Mouse (Mus musculus) liver, embryonic 14.5 days (tissue): ENCODE measurements at regions not wholly inside any gene's neighbourhood (a gene's known extent, or its start where the extent isn't known, plus 50 kb on each side); places are given as distances from the start of the nearest gene placed in this dataset.

Experiments used
- CTCF ChIP-seq: IDR thresholded peaks from 2 replicates; pipeline ENCODE4 v1.5.1; 2016; ENCODE audit warnings: antibody characterized with exemption, low read depth, control low read depth
- EP300 ChIP-seq: IDR thresholded peaks from 2 replicates; pipeline ENCODE4 v1.6.1; 2016; ENCODE audit warnings: antibody characterized with exemption, low read depth

DNA sequence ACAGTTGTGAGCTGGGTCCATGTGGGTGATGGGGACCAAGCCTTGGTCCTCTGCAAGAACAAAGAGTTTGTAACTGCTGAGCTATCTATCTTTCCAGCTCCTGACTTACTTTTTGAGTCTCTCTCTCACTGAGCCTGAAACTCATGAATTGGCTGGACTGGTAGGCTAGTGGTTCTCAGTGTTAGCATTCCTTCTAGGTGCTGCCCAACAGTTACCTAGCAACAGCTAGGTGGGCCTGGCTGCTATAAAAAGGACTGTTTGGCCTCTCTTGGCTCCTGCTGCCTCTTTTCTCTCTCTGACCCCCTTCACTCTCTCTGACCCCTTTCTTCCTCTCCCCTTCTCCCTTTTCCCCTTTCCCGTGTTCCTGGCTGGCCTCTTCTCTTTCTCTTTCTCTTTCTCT is 636.8 kb upstream of the Nrp1 start:
- TF ChIP-seq CTCF: no peak
- no peak for TF ChIP-seq EP300
